Mouse (Mus musculus): ENCODE data around the gene Cdh22.

The Cdh22 gene

DNA sequence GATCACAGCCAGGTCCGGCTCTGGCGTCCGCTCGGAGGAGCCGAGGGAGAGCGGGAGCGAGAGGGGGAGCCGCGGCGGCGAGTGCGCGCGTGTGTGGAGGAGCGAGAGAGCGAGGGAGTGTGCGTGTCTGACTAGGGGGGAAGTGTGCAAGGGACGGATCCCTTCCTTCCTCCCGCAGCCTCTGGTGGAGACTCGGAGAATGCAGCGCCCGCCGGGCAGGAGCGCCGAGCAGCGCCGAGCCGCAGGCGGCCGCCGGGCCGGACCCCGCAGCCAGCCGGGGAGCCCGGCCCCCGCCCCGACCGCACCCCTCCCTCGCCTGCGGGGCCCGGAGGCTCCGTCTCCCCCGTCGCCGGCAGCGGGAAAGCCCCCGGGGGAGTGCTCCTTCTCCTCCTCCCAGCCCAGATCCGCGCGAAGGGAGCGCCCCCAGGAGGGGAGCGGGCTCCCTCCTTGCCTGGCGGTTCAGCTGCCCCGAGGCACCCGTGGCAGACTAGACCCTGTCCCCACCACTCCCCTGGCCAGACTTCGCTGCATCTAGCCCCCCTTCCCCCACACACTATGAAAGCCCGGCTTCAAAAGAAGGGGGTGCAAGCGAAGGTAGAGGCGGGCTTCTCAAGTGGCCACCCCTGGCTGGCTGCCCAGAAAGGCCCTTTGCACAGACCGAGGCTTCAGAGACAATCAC, at the start of gene Cdh22:
Gene Cdh22, minus strand, starts transcription at position 241 of the 679 bp plus-strand sequence.
- DNase-seq (ENCODE audit: low read depth), result no peak

DNA sequence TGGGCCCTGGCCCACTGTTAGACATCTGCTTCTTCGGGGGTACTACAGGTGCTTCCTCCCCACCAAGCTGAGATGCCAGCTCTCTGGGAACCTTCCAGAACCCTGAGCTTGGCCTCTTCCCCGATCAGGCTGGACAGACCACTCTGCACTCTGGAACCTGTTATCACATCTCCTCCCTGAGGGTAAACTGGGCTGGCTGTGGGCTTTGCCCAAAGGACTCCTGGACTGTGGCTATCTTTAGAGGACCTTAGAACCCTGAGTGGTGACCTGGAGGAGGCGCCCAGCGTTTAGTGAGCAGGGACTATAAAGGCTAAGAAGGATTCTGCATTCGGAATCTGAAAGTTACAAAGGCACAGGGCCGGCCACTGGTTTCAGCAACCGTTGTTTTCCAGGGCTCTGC, 49.7 kb upstream of the Cdh22 start:
- no peak for DNase-seq (ENCODE audit: low read depth)

DNA sequence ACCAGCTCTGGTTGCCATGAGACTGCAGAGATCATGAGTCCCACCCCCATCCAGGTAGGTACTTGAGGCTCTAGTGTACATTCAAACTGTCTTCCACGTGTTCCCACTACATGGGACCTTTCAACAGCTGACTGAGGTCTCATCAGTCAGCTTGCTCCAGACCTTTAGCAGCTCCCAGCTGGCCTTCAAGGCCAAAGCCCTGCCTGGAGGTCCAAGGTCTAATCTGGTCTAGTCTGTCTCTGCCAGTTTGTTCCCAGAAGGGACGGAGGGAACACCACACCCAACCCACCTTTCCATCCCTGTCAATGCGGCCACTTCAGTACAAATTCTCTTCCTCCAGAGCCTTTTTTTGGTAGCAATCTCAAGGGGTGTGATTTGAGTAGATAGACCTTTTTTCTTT, 49.0 kb upstream of the Cdh22 start:
- no peak for DNase-seq (ENCODE audit: low read depth)

DNA sequence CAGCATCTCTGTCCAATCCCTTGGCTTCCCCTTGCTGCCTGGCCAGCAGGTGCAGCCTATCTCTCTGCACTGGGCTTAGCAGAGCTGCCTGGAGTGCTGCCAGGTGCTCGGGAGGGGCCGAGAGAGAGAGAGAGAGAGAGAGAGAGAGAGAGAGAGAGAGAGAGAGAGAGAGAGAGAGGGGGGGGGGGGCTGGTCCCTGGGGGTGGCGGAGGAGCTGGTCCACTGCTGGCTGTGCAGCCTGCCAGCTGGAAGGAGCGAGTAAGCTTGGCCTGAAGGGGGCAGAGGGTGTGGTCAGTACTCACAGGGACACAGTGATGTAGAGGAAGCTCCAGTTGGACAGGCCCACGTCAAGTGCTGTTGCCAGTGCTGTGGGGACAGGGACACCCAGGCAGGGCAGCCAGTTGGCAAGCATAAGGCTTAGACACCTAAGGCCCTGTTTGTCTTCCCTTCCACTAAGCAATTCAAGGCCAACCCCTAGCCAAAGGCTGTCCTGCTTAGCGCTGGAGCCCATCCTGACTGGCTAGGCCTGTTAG, 47.2 kb upstream of the Cdh22 start:
- no peak for DNase-seq (ENCODE audit: low read depth)

DNA sequence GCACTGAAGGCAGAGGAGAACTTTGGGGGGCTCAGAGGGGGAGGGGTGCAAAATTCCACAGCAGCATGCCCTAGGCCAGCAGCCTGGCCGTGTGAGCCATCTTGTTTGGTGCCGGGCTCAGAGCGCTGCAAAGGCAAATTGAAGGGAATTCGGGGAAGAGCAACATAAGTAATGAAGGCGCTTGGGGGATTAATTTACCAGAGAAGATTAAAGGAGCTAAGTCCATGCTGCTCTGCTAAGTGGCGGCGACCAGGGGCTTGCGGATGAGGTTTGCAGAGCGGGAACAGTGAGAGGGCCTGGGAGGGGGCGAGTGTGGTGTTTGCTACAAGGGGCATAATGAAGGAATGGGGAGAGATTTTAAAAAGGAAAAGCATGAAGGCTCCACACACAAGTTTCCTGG, 44.7 kb upstream of the Cdh22 start:
- DNase-seq (ENCODE audit: low read depth), result no peak

DNA sequence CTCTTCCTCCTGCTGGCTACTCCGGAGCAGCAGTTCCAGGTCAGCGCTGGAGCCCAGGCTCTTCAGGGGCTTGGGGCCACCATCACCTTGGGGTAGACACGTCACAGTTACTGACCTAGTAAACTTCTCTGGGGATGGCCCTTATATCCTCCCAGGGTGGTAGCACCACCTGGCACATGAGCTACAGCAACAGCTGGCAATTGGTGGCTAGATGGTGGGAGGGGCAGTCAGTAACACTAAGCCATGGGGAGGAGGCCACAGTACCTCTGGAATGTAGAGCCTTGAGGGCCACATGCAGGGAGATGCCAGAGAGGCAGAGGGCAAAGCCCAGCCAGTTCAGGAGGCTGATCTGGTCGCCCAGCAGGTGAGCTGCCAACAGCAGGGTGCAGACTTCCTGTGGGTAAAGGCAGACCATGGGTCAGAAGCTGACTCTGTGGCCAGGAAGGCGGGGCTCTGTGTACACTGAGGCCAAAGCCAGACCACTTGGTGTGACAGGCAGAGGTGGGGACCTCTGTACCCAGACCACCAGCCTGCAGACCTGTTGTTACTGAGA, 42.6 kb upstream of the Cdh22 start:
- DNase-seq (ENCODE audit: low read depth), result no peak

DNA sequence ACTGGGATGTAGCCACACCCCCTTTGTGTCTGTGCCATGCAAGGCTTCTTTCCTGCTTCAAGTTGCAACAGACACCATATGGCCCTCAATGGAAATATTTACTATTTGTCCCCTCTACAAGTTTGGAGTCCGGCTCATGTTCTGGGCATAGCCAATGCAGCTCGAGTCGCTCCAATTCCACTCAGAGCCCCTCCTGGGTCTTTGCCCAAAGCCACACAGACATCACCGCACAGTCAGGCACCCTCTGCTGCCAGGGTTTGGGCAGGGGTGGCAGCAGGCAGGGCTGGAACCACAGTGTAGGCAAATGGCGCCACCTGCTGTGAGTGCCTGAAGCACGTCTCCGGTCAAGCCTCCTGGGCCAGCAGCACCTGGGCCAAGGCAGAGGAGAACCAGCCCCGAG, 41.2 kb upstream of the Cdh22 start:
- no peak for DNase-seq (ENCODE audit: low read depth)

DNA sequence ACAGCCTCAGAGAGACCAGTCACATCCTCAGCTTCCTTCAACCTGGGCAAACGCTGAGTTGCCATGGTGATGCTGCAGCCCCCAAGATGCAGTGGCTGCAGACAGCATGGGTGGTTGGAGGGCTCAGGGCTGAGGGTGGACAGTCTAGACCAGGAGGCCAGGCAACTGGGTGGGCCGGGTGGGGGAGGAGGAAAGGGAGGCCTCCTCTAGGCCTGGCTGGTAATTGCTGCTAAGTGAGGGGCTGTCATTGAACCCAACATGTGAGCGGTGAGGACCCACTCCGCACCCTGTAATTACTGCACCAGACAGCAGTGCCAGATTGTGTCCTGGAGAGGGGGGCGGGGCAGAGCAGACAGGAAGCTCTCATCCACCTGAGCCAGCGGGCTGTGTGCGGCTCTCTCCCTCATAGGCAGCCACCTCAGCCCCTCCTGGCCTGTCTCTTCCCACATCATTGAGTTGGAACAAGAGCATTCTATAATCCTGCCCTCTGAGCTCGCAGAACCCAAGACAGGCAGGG, 40.5 kb upstream of the Cdh22 start:
- DNase-seq (ENCODE audit: low read depth), result no peak

DNA sequence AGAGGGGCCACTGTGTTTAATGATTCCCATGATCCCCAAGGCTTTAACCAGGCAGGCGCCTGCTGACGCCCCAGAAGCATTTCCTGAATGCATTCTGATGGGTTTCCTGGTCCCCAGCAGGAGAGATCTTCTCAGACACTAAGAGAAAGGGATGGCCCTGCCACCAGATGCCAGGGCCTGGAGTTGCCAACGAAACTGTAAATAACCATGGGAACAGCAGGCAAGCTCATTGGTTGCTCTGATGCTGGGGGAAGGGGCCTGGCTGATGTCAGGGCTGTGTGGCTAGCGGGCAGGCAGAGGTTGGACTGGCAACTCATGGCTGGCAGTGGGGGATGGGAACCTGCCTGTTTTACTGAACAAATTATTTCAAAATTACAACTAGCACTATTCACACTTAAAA, 38.9 kb upstream of the Cdh22 start:
- DNase-seq (ENCODE audit: low read depth), result no peak

DNA sequence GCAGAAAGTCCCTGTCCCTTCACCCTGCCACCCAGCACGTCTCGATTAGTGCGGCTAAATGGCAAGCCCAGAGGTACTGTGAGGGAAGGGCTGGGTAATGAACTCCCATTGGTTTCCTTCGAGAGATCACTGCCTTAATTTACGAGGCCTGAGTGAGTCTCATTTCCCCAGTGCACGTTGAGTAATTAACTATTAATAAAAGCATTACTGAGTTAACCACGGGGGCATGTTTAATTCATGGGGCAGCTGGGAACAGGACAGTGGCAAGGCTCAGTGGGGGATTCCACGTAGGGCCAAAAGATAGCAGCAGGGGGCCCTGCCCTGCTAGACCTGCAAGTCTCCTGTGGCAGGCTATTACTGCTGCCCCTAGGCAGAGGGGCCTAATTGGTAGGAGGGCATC, 36.7 kb upstream of the Cdh22 start:
- no peak for DNase-seq (ENCODE audit: low read depth)

DNA sequence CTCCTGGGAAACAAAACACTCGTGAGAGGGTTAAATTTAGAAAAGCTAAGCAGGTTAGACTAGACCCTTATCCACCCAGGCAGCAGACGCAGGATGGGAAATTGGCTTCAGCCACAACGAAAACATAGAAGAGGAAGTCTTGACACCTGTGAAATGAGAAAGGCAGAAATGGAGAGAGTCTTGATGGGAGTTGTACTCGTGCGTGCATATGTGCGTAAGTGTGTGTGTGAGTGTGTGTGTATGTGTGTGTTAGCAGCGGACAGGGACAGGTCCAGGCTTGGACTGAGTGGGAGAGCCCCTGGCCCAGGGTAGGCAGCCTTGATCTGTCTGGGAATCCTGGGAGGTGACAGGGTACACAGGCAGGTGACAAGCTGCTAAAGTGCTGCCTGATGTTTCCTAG, 36.2 kb upstream of the Cdh22 start:
- no peak for DNase-seq (ENCODE audit: low read depth)

DNA sequence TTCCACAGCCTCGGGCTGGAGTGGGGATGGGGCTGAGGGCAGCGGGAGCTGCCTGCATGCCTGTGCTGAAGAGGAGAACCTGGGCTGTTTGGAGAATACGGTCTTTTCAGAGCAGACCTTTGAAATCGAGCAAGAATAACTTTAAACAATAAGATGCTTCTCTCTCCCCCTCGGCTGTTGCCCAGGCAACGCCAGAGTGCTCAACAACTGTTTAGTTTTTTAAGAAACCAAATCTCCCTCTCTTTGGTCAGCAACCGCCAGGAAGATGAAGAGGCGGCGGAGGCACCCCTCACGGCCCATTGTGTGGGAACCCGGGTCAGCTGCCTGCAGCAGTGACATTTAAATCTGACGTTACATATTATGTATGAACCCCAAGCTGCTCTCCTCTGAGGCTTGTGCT, 32.1 kb upstream of the Cdh22 start:
- no peak for DNase-seq (ENCODE audit: low read depth)

DNA sequence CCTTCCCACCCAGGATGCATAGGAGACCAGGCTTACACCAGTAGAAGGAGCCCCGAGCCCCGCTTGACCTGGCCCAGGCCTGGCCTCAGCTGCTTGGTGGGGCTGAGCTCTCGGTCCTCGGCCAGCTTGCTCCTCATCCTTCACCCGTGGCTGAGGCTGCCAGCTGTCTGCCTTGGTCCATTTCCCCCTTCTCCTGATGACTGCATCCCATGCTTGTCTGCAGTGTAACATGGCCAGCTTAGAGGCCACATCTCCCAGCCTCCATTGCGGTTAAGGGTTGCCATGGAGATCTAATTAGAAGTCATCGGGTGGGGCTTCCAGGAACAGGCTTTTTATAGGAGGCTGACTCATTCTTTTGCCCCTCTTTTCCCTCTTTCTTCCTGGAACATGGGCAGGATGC, 29.2 kb upstream of the Cdh22 start:
- no peak for DNase-seq (ENCODE audit: low read depth)

DNA sequence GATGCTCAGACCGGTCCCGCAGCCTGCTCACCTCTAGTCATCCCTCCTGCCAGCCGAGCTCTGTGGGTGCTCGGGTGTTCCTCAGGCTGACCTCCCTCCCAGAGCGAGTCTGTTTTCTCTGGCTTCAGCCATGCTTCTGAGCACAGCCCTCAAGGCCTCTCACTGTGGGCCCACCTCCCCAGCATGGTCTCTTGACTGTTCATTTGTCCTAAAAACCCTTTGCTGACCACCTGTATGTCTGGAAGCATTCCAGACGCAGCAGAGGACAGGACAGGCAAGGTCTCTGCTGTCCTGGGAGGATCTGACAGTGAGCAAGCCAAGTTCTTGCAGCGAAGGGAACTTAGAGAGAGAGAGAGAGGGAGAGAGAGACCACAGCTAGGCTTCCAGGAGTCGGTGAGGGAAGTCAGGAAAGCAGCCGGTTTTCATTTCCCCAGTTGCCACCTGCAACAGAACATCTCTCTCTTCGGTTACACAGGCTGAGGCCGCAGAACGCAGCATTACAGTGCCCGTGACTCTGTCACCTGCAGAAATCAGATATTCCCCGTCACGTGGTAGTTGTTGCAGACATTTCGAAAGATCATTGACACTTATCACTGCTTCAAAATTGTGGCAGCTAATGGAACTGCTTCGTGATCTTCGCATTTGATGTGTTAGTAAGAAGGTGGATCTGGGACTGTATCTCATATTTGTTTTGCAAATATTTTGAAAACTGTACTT, 27.8 kb upstream of the Cdh22 start:
- no peak for DNase-seq (ENCODE audit: low read depth)

DNA sequence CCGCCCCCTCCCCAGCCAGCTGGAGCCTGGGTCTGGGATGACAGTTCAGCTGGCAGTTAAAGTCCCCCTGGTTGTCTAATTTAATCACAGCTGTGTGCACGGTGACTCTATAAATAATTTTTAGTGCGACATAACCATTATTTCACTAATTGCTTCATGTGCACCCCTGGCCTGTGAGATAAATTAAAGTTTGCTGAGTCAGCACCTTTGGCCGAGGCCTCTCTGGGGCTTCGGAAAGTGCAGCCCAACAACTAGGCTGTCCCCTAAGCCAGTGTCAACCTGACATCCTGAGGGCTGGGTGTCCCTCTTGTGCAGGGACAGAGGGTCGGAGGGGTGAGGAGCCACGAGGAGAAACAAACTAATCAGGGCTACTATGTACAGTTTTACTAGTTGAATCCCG, 25.2 kb upstream of the Cdh22 start:
- no peak for DNase-seq (ENCODE audit: low read depth)

DNA sequence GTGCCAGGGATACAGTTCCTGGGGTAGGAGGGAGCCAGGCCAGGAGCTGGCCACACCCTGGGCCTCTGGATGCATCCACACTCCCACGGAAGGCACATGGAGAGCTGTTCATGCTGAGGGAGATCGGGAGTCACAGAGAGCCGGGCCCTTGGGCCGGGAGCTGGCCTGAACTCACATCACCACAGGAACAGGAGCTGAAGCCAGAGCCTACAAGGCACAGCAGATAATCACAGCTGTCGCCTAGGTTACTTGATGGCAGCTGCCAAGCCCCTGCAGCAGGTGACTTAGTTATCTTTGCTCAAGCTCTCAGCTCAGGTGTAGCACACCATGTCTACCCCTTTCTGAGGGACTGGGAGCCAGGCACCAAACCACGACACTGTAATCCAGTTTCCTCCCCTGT, 23.7 kb upstream of the Cdh22 start:
- no peak for DNase-seq (ENCODE audit: low read depth)

DNA sequence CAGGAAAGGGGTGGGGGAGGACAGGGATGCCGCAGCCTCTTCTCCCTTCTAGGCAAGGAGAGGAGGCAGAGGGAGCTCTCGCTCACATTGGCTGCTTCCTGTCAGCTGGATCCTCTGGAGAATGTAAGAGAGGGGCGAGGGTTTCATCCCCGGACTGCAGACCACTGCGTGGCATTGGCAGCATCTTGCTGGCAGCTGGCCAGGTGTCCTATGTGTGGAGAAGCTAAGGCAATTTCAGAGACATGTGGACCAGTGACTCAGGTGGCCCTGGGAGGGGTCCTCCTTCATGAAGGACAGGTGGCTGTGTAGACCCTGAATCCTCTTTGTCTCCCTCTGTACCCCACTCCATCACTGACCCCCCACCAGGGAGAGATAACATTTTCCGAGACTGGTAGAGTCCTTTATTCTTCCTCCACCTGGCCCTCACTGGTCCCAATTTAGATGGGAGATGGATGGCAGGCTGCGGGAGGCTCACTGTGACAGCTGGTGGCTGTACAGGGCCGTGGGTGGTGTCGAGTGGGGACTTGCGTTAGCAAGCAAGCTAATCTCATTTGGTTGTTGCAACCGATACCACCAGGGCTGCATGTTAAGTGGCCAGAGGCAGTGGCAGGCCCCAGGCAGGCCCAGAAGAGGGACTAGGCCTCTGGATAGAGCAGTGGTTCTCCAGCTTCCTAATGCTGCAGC, 22.6 kb upstream of the Cdh22 start:
- DNase-seq (ENCODE audit: low read depth), result no peak

DNA sequence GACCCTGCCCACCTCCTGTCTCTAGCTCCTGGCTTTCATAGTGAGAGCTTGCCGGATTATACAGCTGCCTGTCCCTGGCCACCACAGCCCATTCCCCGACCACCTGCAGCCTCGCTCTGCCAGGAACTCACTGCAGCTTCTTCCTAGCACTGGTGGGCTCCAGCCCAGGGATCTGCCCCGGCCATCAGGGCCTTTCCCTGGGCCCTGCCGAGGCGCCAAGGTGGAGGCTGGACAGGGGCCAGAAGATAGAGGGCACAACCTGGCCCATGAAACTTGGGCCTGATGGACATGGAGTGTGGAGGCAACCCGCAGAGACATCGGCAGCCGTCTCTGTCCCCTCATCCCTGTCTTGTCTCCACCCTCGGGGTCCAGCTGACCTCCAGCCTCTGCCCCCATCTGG, 21.6 kb upstream of the Cdh22 start:
- no peak for DNase-seq (ENCODE audit: low read depth)

DNA sequence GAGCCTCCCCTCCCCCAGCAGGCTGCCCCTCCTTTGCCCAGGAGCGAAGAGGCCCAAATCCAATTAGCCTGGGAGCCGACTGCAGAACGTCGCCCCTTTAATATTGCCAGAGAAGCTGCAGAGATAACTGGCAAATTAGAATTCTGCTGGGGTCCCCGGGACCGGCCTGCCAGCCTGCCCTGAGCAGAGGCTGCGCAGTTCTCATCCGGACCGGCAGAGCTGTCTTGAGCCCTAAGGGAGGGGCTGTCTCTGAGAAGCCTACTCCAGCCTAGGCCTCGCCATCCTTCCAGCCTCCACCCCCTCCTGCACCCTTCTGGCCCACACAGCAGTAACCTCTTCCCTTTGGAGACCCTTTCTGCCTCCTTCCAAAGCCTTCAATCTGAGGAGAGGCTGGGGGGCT, 19.2 kb upstream of the Cdh22 start:
- DNase-seq (ENCODE audit: low read depth), result no peak

DNA sequence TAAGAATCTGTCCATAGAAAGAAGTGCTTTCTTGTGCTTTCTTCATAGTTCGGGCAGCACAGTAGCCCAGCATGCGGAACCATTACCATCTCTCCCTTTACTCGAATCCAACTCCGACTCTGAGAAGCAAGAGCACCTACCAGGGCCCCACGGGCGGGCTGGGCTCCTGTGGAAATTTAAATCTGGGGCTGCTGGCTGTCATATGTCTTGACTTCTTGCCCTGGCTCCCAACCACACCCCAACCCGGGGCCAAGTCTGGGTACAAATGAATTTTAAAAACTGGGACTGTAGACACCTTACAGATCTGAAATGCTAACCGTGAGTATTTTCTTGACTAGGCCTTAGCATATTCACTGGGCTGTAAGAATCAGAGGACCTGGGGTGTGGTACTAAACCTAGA, 18.6 kb upstream of the Cdh22 start:
- no peak for DNase-seq (ENCODE audit: low read depth)

DNA sequence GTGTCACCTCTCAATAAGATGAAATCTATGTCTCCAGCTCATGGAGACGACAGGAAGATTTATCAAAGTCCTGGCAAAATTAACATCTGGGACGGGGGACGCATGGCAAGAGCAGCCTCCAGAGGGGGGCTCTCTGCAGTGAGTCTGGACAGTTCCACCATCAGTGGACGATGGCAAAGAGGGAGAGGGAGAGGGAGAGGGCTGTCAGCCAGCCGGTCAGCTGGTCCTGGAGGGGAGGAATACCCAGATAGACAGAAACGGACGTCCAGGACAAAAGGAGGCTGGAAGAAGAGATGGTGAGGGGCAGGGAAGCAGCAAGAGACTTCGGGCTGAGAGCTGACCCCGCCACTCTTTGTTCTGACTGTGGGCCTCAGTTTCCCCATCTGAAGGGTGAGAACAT, 18.1 kb upstream of the Cdh22 start:
- DNase-seq (ENCODE audit: low read depth), result no peak

DNA sequence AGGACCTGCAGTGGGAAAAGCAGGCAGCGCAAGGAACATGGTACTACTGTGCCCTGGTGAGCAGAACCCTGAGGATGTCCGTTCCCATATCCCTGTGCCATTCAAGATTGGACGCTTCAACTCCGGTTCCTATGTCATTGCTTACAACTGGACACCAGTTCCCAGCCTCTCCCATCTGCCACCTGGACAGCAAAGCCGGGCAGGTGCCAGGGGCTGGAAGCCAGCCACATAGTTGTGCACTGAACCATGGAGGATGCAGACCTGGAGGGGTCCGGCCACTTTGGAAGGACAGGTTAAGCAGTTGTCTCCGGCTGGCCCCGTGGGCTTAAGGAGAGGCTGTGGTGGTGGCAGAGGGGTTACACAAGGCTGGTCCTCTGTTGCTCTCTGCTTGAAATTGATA, 17.7 kb upstream of the Cdh22 start:
- no peak for DNase-seq (ENCODE audit: low read depth)

DNA sequence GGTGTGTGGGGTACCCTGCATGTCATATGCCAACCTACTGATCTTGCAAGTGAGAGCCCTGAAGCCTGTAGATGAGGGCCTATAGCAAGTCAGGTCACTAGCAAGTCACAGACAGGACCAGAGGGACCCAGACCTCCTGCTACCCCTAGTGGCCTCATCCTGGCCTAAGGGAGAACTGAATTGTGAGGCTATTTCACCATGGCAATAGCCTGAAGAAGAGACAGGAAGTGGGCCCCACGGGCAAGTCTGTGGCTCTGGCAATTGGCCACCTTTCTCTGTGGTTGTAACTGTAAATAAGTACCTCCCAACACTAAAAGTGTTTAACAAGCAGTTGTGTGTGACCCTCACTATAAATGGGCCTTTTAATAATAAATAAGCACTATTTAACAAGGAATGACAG, 16.2 kb upstream of the Cdh22 start:
- no peak for DNase-seq (ENCODE audit: low read depth)

Data from c-Kit-positive CD71-positive TER-119-negative erythroid progenitor cells, embryonic 14.5 days (primary cell).